Mouse (Mus musculus): ENCODE measurements around the gene Acat2. TPM values are rescaled to one million over a fixed set of nuclear protein-coding genes. Genes with fewer than 3 reads are reported as not detected.
A peak's percentile ranks its signal among the peaks of the same experiment; 100 is the strongest.

Acat2 gene
- total and polyA plus RNA-seq, 3 experiments, result 48.6 to 128 (median 58.6) TPM

DNA sequence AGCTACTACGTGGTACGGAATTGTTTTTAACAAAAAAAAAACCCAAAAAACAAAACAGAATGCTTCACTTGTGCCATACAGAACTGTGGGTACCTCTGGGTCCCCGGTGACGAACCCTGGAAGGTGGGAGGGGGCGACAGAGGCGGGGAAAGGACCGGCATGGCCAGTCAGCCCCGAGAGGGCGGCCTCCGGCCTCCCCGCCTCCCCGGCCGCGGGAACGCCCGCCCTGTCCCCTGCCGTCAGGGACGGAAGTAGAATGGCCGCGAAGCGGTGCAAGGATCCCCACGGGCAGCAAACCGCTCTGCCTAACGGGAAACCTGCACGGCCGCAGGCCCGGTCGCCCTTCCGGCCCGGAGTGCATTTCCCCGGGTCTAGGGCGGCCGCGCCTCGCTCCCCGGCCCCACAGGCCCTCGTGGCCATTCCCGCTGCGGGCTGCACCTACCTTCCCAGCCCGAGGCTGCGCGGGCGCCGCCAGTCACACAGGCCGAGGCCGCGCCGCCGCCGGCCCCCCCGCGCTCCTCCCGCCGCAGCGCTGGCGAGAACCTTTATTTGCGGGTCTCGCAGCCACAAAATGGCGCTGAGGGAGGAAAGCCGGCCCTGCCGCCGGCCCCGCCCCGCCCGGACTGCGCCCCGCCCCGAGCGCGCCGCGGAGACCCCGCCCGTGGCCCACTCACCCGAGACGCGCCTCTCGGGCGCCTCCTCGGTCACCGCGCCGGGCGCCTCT is 31.2 kb upstream of the Acat2 start (continued):
- TF ChIP-seq MAZ (IDR thresholded peaks at IDR 0.05; ENCODE audit: low read depth, low read length), result no peak
- TF ChIP-seq KAT2A (IDR thresholded peaks at IDR 0.05; ENCODE audit: insufficient replicate concordance, low read length), result 0 out of 2 replicates have a peak, but pooled peaks have one; percentile 54
- peak; percentile 57 for TF ChIP-seq HCFC1 (IDR thresholded peaks at IDR 0.05; ENCODE audit: low read depth, low read length)
- TF ChIP-seq MEF2A (IDR thresholded peaks at IDR 0.05; ENCODE audit: borderline replicate concordance, low read depth, low read length), result no peak
- TF ChIP-seq EP300 (IDR thresholded peaks at IDR 0.05; ENCODE audit: low read length), result no peak

DNA sequence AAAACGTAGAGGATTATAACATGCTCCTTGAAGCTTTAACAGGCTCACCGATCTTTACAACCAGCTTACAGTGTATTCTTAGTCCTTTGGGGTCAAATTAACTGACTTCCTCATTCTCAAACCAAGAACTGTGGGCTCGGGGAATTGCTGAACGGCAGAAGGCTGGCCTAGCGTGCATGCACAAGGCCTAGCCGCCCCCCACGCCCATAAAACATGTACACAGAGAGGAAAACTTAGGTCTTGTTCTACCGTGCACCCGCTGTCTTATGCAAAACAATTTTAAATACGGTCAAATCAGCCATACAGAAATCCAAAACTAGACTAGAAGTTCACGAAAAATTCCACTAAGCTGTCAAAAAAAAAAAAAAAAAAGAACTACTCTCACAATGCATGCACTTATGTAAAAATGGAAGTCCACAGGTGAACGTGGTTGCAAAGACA is 30.7 kb upstream of the Acat2 start:
- dilution Hi-C loops (cut with MboI; ENCODE audit: extremely low pct_ligation_motif_present, extremely low pct_unique_long_range_greater_than_20kb, low sequenced_read_pairs), result no loop called here
- no peaks in the 10 kb centered on the region for H3K9me3 ChIP-seq (replicated peaks; ENCODE audit: low read length)
- peak; percentile 82 for DNase-seq (ENCODE audit: extremely low read depth)
- in situ Hi-C loops (cut with MboI; ENCODE audit: low pct_ligation_motif_present, low pct_unique_long_range_greater_than_20kb, low sequenced_read_pairs), result no loop called here
- peak; percentile 53; the same call in 1 of the 2 replicates for TF ChIP-seq ELF1 (IDR thresholded peaks at IDR 0.05; ENCODE audit: low read depth, low read length)
- TF ChIP-seq ZNF384 (IDR thresholded peaks at IDR 0.05; ENCODE audit: low read depth, low read length), result peak; percentile 88
- TF ChIP-seq CHD1 (IDR thresholded peaks at IDR 0.05; ENCODE audit: low read depth, low read length), result peak; percentile 56
- 0 out of 2 replicates have a peak, but pooled peaks have one; percentile 40 for TF ChIP-seq POLR2AphosphoS2 (IDR thresholded peaks at IDR 0.05; ENCODE audit: low read depth, low read length)
- TF ChIP-seq SIN3A (IDR thresholded peaks at IDR 0.05; ENCODE audit: low read length), result peak; percentile 70; the same call in 1 of the 2 replicates
- 0 out of 2 replicates have a peak, but pooled peaks have one; percentile 40 for TF ChIP-seq MXI1 (IDR thresholded peaks at IDR 0.05; ENCODE audit: low read depth, low read length)
- TF ChIP-seq CTCF (conservative IDR thresholded peaks at IDR 0.05 in 1 of 2, IDR thresholded peaks at IDR 0.05 in 1 of 2; ENCODE audit: low read depth in 2 of 2, low read length in 2 of 2), result no peak
- no peak for TF ChIP-seq JUND (conservative IDR thresholded peaks at IDR 0.05; ENCODE audit: low read depth, low read length)
- no peaks in the 10 kb centered on the region for H3K27me3 ChIP-seq (replicated peaks)
- peak overlapping the region; percentile 82 for H3K27ac ChIP-seq (ENCODE audit: insufficient read depth, low read depth)
- peaks cover 0 to 32% of the 10 kb centered on the region in 2 experiments; a peak in 2 of 4 replicates for H3K4me1 ChIP-seq (ENCODE audit: control insufficient read depth in 1 of 2, insufficient read depth in 2 of 2)
- peaks cover 47% of the 10 kb centered on the region for H3K79me2 ChIP-seq (replicated peaks; ENCODE audit: control insufficient read depth, extremely low read depth, insufficient read depth, poor library complexity, severe bottlenecking)
- H3K4me2 ChIP-seq (ENCODE audit: insufficient read depth, low read depth, poor library complexity, severe bottlenecking), result peak overlapping the region; percentile 97; the same call in 1 of the 2 replicates
- H3K4me3 ChIP-seq (replicated peaks in 1 of 3; ENCODE audit: low read depth in 2 of 3, low read length in 2 of 3, poor library complexity in 1 of 3), result peak overlapping the region; percentile 59 to 99 (median 87)
- H3K9ac ChIP-seq (ENCODE audit: insufficient read depth, low read depth), result peak overlapping the region; percentile 96
- H3K36me3 ChIP-seq (replicated peaks in 1 of 2; ENCODE audit: control insufficient read depth in 1 of 2, insufficient read depth in 1 of 2, low read length in 1 of 2), result peaks cover 0 to 10% of the 10 kb centered on the region in 2 experiments

DNA sequence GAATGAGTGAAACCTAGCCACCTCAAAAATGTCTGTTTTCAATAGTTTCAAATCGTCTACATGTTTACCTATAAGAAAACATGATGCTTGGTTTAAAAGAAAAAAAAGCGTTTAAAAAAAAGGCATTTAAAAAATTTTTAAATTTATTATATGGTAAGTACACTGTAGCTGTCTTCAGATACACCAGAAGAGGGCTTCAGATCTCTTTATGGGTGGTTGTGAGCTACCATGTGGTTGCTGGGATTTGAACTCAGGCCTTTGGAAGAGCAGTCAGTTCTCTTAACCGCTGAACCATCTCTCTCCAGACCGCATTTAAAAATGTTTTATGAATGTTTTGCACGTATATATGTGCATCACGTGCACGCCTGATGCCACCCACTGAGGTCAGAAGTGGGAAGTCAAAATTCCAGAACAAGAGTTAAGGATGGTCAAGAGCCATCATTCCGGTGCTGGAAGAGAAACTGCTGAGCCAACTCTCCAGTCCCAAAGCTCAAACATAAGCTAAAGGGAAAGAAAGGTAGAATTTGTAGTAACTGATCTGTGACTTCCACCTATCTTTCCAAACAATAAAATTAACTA is 30.1 kb upstream of the Acat2 start:
- no peak for DNase-seq (ENCODE audit: extremely low read depth)
- in situ Hi-C loops (cut with MboI; ENCODE audit: low pct_ligation_motif_present, low pct_unique_long_range_greater_than_20kb, low sequenced_read_pairs), result no loop called here
- Histone ChIP-seq H3K27ac (ENCODE audit: insufficient read depth, low read depth) (peak overlapping the region; percentile 82), H3K27me3 (replicated peaks) (no peaks in the 10 kb centered on the region), H3K9ac (ENCODE audit: insufficient read depth, low read depth) (peak overlapping the region; percentile 96), H3K36me3 (replicated peaks in 1 of 2; ENCODE audit: control insufficient read depth in 1 of 2, insufficient read depth in 1 of 2, low read length in 1 of 2) (peaks cover under 1 to 16% of the 10 kb centered on the region in 2 experiments), H3K4me2 (ENCODE audit: insufficient read depth, low read depth, poor library complexity, severe bottlenecking) (peak overlapping the region; percentile 97), H3K9me3 (replicated peaks; ENCODE audit: low read length) (no peaks in the 10 kb centered on the region), H3K4me1 (ENCODE audit: control insufficient read depth in 1 of 2, insufficient read depth in 2 of 2) (peaks cover 0 to 28% of the 10 kb centered on the region in 2 experiments; a peak in 2 of 4 replicates), H3K79me2 (replicated peaks; ENCODE audit: control insufficient read depth, extremely low read depth, insufficient read depth, poor library complexity, severe bottlenecking) (peaks cover 53% of the 10 kb centered on the region), H3K4me3 (replicated peaks in 1 of 3; ENCODE audit: low read depth in 2 of 3, low read length in 2 of 3, poor library complexity in 1 of 3) (peak overlapping the region; percentile 59 to 99 (median 87))
- dilution Hi-C loops (cut with MboI; ENCODE audit: extremely low pct_ligation_motif_present, extremely low pct_unique_long_range_greater_than_20kb, low sequenced_read_pairs), result no loop called here
- no peak for TF ChIP-seq GABPA (IDR thresholded peaks at IDR 0.05; ENCODE audit: insufficient replicate concordance, low read depth, low read length)
- TF ChIP-seq KAT2A (IDR thresholded peaks at IDR 0.05; ENCODE audit: insufficient replicate concordance, low read length), result no peak
- TF ChIP-seq CHD2 (IDR thresholded peaks at IDR 0.05; ENCODE audit: low read length), result no peak
- peak; percentile 74; the same call in 1 of the 2 replicates for TF ChIP-seq MYC (IDR thresholded peaks at IDR 0.05; ENCODE audit: low read depth, low read length)
- TF ChIP-seq BHLHE40 (IDR thresholded peaks at IDR 0.05; ENCODE audit: low read depth, low read length), result peak; percentile 75
- TF ChIP-seq ETS1 (conservative IDR thresholded peaks at IDR 0.05; ENCODE audit: low read depth, low read length), result no peak
- no peak for TF ChIP-seq USF2 (conservative IDR thresholded peaks at IDR 0.05; ENCODE audit: low read depth, low read length)
- TF ChIP-seq MAFK (IDR thresholded peaks at IDR 0.05; ENCODE audit: insufficient replicate concordance, low read length), result no peak
- TF ChIP-seq MAX (IDR thresholded peaks at IDR 0.05; ENCODE audit: low read length), result peak; percentile 45; the same call in 1 of the 2 replicates
- TF ChIP-seq CTCF (conservative IDR thresholded peaks at IDR 0.05 in 1 of 2, IDR thresholded peaks at IDR 0.05 in 1 of 2; ENCODE audit: low read depth in 2 of 2, low read length in 2 of 2), result no peak
- TF ChIP-seq JUND (conservative IDR thresholded peaks at IDR 0.05; ENCODE audit: low read depth, low read length), result no peak

All from CH12.LX (cell line).